Mouse (Mus musculus) ES-E14 (cell line): ENCODE measurements at regions not wholly inside any gene's neighbourhood (a gene's known extent, or its start where the extent isn't known, plus 50 kb on each side); places are given as distances from the start of the nearest gene placed in this dataset.

Experiments used
- CHD2 ChIP-seq: IDR thresholded peaks from 2 replicates; pipeline ENCODE4 v1.6.1; 2014; ENCODE audit warnings: mild to moderate bottlenecking, low read depth, low read length, inconsistent platforms
- HCFC1 ChIP-seq: IDR thresholded peaks from 2 replicates; pipeline ENCODE4 v1.6.1; 2012; ENCODE audit warnings: low read length, inconsistent platforms, borderline replicate concordance; ENCODE audit not compliant: insufficient read depth
- MAFK ChIP-seq: IDR thresholded peaks from 2 replicates; pipeline ENCODE4 v1.6.1; 2014; ENCODE audit warnings: mild to moderate bottlenecking, low read depth, low read length, inconsistent platforms; ENCODE audit not compliant: insufficient read depth
- ZC3H11A ChIP-seq: IDR thresholded peaks from 2 replicates; pipeline ENCODE4 v1.6.1; 2012; ENCODE audit warnings: low read depth, mild to moderate bottlenecking, inconsistent platforms, low read length, borderline replicate concordance
- ZNF384 ChIP-seq: IDR thresholded peaks from 2 replicates; pipeline ENCODE4 v1.6.1; 2012; ENCODE audit warnings: low read depth, low read length, inconsistent platforms

DNA sequence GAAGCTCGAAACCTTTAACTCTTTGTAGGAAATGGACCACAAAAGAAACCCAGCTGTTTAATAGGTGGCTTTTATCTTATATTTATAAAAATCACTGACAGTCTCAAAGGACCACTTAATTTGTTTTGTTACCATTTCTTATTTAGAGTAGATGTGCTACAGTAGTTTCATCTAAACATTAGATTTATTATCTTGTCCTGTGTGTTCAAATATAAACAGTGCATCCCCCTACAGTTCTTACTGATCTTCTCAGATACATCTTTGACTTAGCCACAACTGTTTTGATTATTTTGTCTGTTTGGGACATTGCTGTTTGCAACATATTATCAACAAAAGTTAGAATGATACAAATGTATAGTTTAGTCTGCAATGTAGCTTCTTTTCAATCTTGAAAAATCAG, 716.5 kb downstream of the Mecom start:
- TF ChIP-seq ZC3H11A: no peak
- no peak for TF ChIP-seq HCFC1
- no peak for TF ChIP-seq CHD2
- TF ChIP-seq MAFK: no peak
- TF ChIP-seq ZNF384: no peak
